Mouse (Mus musculus) hindbrain, embryonic 15.5 days (tissue): ENCODE data around the gene Eif3c. TPM values are rescaled to one million over a fixed set of nuclear protein-coding genes. Genes with fewer than 3 reads are reported as not detected.

ENCODE experiments used
- ATAC-seq: fragments of 200-750 bp; cut with Nextera tagmentation; 2 replicates; pipeline ENCODE4 v1.8.0; 2017; ENCODE audit warnings: low read depth, moderate number of reproducible peaks, moderate TSS enrichment; ENCODE audit not compliant: low FRiP score
- H3K27ac ChIP-seq: fragments of 300-500 bp; sonication (generic); replicated peaks from 2 replicates; pipeline ENCODE4 v1.5.1; 2015; ENCODE audit warnings: mild to moderate bottlenecking, inconsistent platforms
- H3K27me3 ChIP-seq: fragments of 300-500 bp; sonication (generic); 2 replicates; pipeline ENCODE4 v1.6.1; 2015; ENCODE audit warnings: control low read depth, inconsistent platforms
- H3K36me3 ChIP-seq: fragments of 300-500 bp; sonication (generic); 2 replicates; pipeline ENCODE4 v1.6.1; 2015; ENCODE audit warnings: control low read depth, inconsistent platforms
- H3K4me1 ChIP-seq: fragments of 300-500 bp; sonication (generic); replicated peaks from 2 replicates; pipeline ENCODE4 v1.6.1; 2015; ENCODE audit warnings: control low read depth, inconsistent platforms
- H3K4me2 ChIP-seq: fragments of 300-500 bp; sonication (generic); 2 replicates; pipeline ENCODE4 v1.6.1; 2015; ENCODE audit warnings: moderate library complexity, mild to moderate bottlenecking, inconsistent platforms
- H3K4me3 ChIP-seq: fragments of 300-500 bp; sonication (generic); 2 replicates; pipeline ENCODE4 v1.5.1; 2015; ENCODE audit warnings: mild to moderate bottlenecking, inconsistent platforms
- H3K9ac ChIP-seq: fragments of 300-500 bp; sonication (generic); 2 replicates; pipeline ENCODE4 v1.6.1; 2015; ENCODE audit warnings: inconsistent platforms
- H3K9me3 ChIP-seq: fragments of 300-500 bp; sonication (generic); 2 replicates; pipeline ENCODE4 v1.6.1; 2016; ENCODE audit warnings: control low read depth, inconsistent platforms
- WGBS: fragments of 180-500 bp; shearing (Covaris S2); methylation state at CpG from one replicate; pipeline ENCODE4 v1.1.7; 2015; 5-methylcytosine and 5-hydroxymethylcytosine counted together
- microRNA-seq: library from miRNA; unstranded; fragments of <30 nt; microRNA quantifications from one replicate; pipeline ENCODE4, GENCODE M21; 2016
- polyA plus RNA-seq: library from polyadenylated mRNA; unstranded; fragments of >200 nt; fragmentation: Nextera tagmentation; extraction: Ambion mirVana; gene quantifications from 2 replicates; pipeline ENCODE4 v1.2.1, GENCODE M21; 2015

Eif3c gene
- polyA plus RNA-seq, 1 experiment from 2014 or later = 176 TPM

- Histone ChIP-seq H3K36me3 (peaks cover 28% of the 10 kb centered on the region), H3K27ac (peak within 1 kb of the TSS; percentile 100), H3K4me3 (peak within 1 kb of the TSS; percentile 100), H3K9me3 (no peaks in the 10 kb centered on the region), H3K9ac (peak within 1 kb of the TSS; percentile 100), H3K27me3 (no peaks in the 10 kb centered on the region), H3K4me2 (peak within 1 kb of the TSS; percentile 64), H3K4me1 (peaks cover 18% of the 10 kb centered on the region)
- under 1% methylated on average over 69 of the region's 72 CpGs for WGBS
- peak; percentile 90 for ATAC-seq
Observed at GRCm38 (mm10) chr7:126503273-126503878, 62.8 kb downstream of the Eif3c start, which contains the start of gene Atxn2l. Gene Atxn2l, minus strand, starts transcription at chr7:126503437.

- Histone ChIP-seq H3K4me2 (peak overlapping the region; percentile 64), H3K27me3 (no peaks in the 10 kb centered on the region), H3K4me3 (peak overlapping the region; percentile 100), H3K36me3 (peaks cover 34% of the 10 kb centered on the region), H3K4me1 (peaks cover 18% of the 10 kb centered on the region), H3K9ac (peak overlapping the region; percentile 100), H3K9me3 (no peaks in the 10 kb centered on the region), H3K27ac (peak overlapping the region; percentile 100)
- under 1% methylated on average over 40 of the region's 40 CpGs for WGBS
- no peak for ATAC-seq
Observed at GRCm38 (mm10) chr7:126502751-126503150, 63.5 kb downstream of the Eif3c start.

- Histone ChIP-seq H3K4me1 (peaks cover 18% of the 10 kb centered on the region), H3K4me2 (peak overlapping the region; percentile 64), H3K36me3 (peaks cover 40% of the 10 kb centered on the region), H3K27ac (peak overlapping the region; percentile 100), H3K9ac (peak overlapping the region; percentile 100), H3K4me3 (peak overlapping the region; percentile 100), H3K27me3 (no peaks in the 10 kb centered on the region), H3K9me3 (no peaks in the 10 kb centered on the region)
- under 1% methylated on average over 53 of the region's 57 CpGs for WGBS
- ATAC-seq = peak; percentile 92
Observed at GRCm38 (mm10) chr7:126502023-126502741, 64.0 kb downstream of the Eif3c start.

GRCm38 (mm10) chr7:126501684-126502022 lies 64.6 kb downstream of the Eif3c start:
- Histone ChIP-seq H3K4me1 (peaks cover 18% of the 10 kb centered on the region), H3K4me3 (peak overlapping the region; percentile 100), H3K4me2 (peak overlapping the region; percentile 64), H3K27me3 (no peaks in the 10 kb centered on the region), H3K9me3 (no peaks in the 10 kb centered on the region), H3K27ac (peak overlapping the region; percentile 100), H3K36me3 (peaks cover 45% of the 10 kb centered on the region), H3K9ac (peak overlapping the region; percentile 100)
- 6% methylated on average over 9 of the region's 9 CpGs for WGBS
- no peak for ATAC-seq

GRCm38 (mm10) chr7:126499416-126499815 lies 66.8 kb downstream of the Eif3c start:
- Histone ChIP-seq H3K4me2 (no peak overlapping the region), H3K9ac (no peak overlapping the region), H3K4me1 (peaks cover 18% of the 10 kb centered on the region), H3K4me3 (no peak overlapping the region), H3K36me3 (peaks cover 68% of the 10 kb centered on the region), H3K9me3 (no peaks in the 10 kb centered on the region), H3K27me3 (no peaks in the 10 kb centered on the region), H3K27ac (no peak overlapping the region)
- WGBS = 98% methylated on average over 7 of the region's 7 CpGs
- ATAC-seq = no peak

GRCm38 (mm10) chr7:126497966-126498365 lies 68.2 kb downstream of the Eif3c start:
- no peak overlapping the region for H3K4me2 ChIP-seq
- H3K4me3 ChIP-seq = no peak overlapping the region
- no peak overlapping the region for H3K27ac ChIP-seq
- peaks cover 82% of the 10 kb centered on the region for H3K36me3 ChIP-seq
- no peaks in the 10 kb centered on the region for H3K9me3 ChIP-seq
- WGBS = 88% methylated on average over 12 of the region's 12 CpGs
- H3K27me3 ChIP-seq = no peaks in the 10 kb centered on the region
- no peak overlapping the region for H3K9ac ChIP-seq
- H3K4me1 ChIP-seq = peaks cover 12% of the 10 kb centered on the region
- ATAC-seq = no peak

- ATAC-seq = no peak
- H3K9me3 ChIP-seq = no peaks in the 10 kb centered on the region
- peaks cover 11% of the 10 kb centered on the region for H3K4me1 ChIP-seq
- peaks cover 94% of the 10 kb centered on the region for H3K36me3 ChIP-seq
- no peak overlapping the region for H3K9ac ChIP-seq
- H3K4me2 ChIP-seq = no peak overlapping the region
- no peaks in the 10 kb centered on the region for H3K27me3 ChIP-seq
- H3K4me3 ChIP-seq = no peak overlapping the region
- WGBS = 84% methylated on average over 5 of the region's 5 CpGs
- no peak overlapping the region for H3K27ac ChIP-seq
Observed at GRCm38 (mm10) chr7:126496475-126496874, 69.7 kb downstream of the Eif3c start.

Small RNA genes lying within 50 kb of the gene (microRNA-seq; reads per million reads assigned to microRNA genes)
- 1.1 reads per million for gene Mir7059

Other genes with a start within 250 kb of the Eif3c start
- gene Lat, start 196.8 kb downstream of the Eif3c start, polyA plus RNA-seq = 1.2 and 1.3 TPM in 2 replicates
- 82.7 and 90.9 TPM in 2 replicates for gene Spns1, start 189.0 kb downstream of the Eif3c start, polyA plus RNA-seq
- gene Nfatc2ip, start 169.7 kb downstream of the Eif3c start, polyA plus RNA-seq = 2.7 and 3.5 TPM in 2 replicates
- gene Cd19, start 151.5 kb downstream of the Eif3c start, polyA plus RNA-seq = 0.06 and 0.08 TPM in 2 replicates
- gene Rabep2, start 137.7 kb downstream of the Eif3c start, polyA plus RNA-seq = 22.8 and 24.2 TPM in 2 replicates
- 0.55 and 0.71 TPM in 2 replicates for gene Atp2a1, start 103.3 kb downstream of the Eif3c start, polyA plus RNA-seq
- 70.9 and 77.1 TPM in 2 replicates for gene Sh2b1, start 91.0 kb downstream of the Eif3c start, polyA plus RNA-seq
- 126 and 130 TPM in 2 replicates for gene Tufm, start 79.0 kb downstream of the Eif3c start, polyA plus RNA-seq
- gene Atxn2l, start 63.0 kb downstream of the Eif3c start, polyA plus RNA-seq = 68.6 and 75.7 TPM in 2 replicates
- 0.46 and 0.52 TPM in 2 replicates for gene Apobr, start 18.5 kb upstream of the Eif3c start, polyA plus RNA-seq
- gene Cln3, start 19.4 kb upstream of the Eif3c start, polyA plus RNA-seq = 33.4 and 37.2 TPM in 2 replicates
- not detected in 2 replicates for gene Il27, start 28.5 kb upstream of the Eif3c start, polyA plus RNA-seq
- gene Nupr1, start 64.5 kb upstream of the Eif3c start, polyA plus RNA-seq = 11.7 and 14.9 TPM in 2 replicates
- gene Sgf29, start 82.9 kb upstream of the Eif3c start, polyA plus RNA-seq = 58.7 and 61.0 TPM in 2 replicates
- 7.3 and 10.5 TPM in 2 replicates for gene Sult1a1, start 110.0 kb upstream of the Eif3c start, polyA plus RNA-seq
- gene Bola2, start 129.0 kb upstream of the Eif3c start, polyA plus RNA-seq = 139 and 143 TPM in 2 replicates
- gene Slx1b, start 129.4 kb upstream of the Eif3c start, polyA plus RNA-seq = 16.2 and 16.7 TPM in 2 replicates
- gene Coro1a, start 141.4 kb upstream of the Eif3c start, polyA plus RNA-seq = 104 and 108 TPM in 2 replicates
- 107 and 115 TPM in 2 replicates for gene Mapk3, start 193.2 kb upstream of the Eif3c start, polyA plus RNA-seq
- gene Gdpd3, start 199.9 kb upstream of the Eif3c start, polyA plus RNA-seq = 1.5 TPM in 2 replicates
- 191 and 203 TPM in 2 replicates for gene Ypel3, start 210.5 kb upstream of the Eif3c start, polyA plus RNA-seq
- gene Tbx6, start 215.1 kb upstream of the Eif3c start, polyA plus RNA-seq = 0.62 and 0.75 TPM in 2 replicates
- gene Ppp4c, start 226.1 kb upstream of the Eif3c start, polyA plus RNA-seq = 174 and 176 TPM in 2 replicates
- gene Fam57b, start 231.3 kb upstream of the Eif3c start, polyA plus RNA-seq = 49.9 and 60.8 TPM in 2 replicates